9 mouse cellular contexts compared by ENCODE assay signal in genomic region chr1:160036996-160037521, GRCm38 (mm10). TPM values are rescaled to one million over a fixed set of nuclear protein-coding genes. Genes with fewer than 3 reads are reported as not detected.
DNase-seq lines count a peak whose midpoint lies in the region; ATAC-seq and TF ChIP-seq lines count a peak whose summit lies in the region.
"Had no signal": no experiment of that assay in that cellular context is flagged by ENCODE, and none has a peak within 500 bp of the region (broad histone marks: within the 10 kb centered on the region; RNA-seq: fewer than 3 reads in every experiment).

No protein-coding gene starts in this region.

- H3K4me1 ChIP-seq in limb, embryonic 14.5 days (ENCODE audit: control insufficient read depth, insufficient read depth, low read length) = no peaks in the 10 kb centered on the region
- H3K4me1 ChIP-seq in thymus, adult 2 months (replicated peaks; ENCODE audit: control insufficient read depth, insufficient read depth, low read length) = peaks cover 16% of the 10 kb centered on the region

- intact Hi-C loops in gastrocnemius, adult 2 months (cut with DNase I) = no loop called here

- H3K27me3 ChIP-seq in limb, embryonic 14.5 days (ENCODE audit: control insufficient read depth, insufficient read depth, low read length) = no peaks in the 10 kb centered on the region
- no peaks in the 10 kb centered on the region for H3K27me3 ChIP-seq in thymus, adult 2 months (ENCODE audit: control insufficient read depth, insufficient read depth, low read length)

- no peak overlapping the region for H3K4me2 ChIP-seq in limb, embryonic 14.5 days (replicated peaks; ENCODE audit: low read depth, low read length, severe bottlenecking)

- TF ChIP-seq CTCF in gastrocnemius, adult 2 months (IDR thresholded peaks at IDR 0.05) = no peak
- no peak for TF ChIP-seq CTCF in thymus, adult 2 months (IDR thresholded peaks at IDR 0.05; ENCODE audit: borderline replicate concordance, control insufficient read depth, extremely low read depth, insufficient read depth, low read length, poor library complexity)

- no peaks in the 10 kb centered on the region for H3K9me3 ChIP-seq in limb, embryonic 14.5 days (ENCODE audit: control insufficient read depth, low read length)
- H3K9me3 ChIP-seq: G1E had no signal

- ATAC-seq in limb, embryonic 14.5 days (ENCODE audit: low FRiP score, low read depth) = peak; percentile 60; the same call in 1 of the 2 replicates

- WGBS in limb, embryonic 14.5 days = 71% methylated on average over 5 of the region's 5 CpGs
- WGBS in thymus, adult 2 months = 68% methylated on average over 5 of the region's 5 CpGs

- H3K36me3 ChIP-seq in limb, embryonic 14.5 days (ENCODE audit: control insufficient read depth, insufficient read depth, low read length) = no peaks in the 10 kb centered on the region
- H3K36me3 ChIP-seq in thymus, adult 2 months (ENCODE audit: control insufficient read depth, insufficient read depth, low read length) = no peaks in the 10 kb centered on the region
- H3K36me3 ChIP-seq: G1E had no signal

- DNase-seq in gastrocnemius, adult 2 months = no peak
- DNase-seq in gastrocnemius, postnatal 10 days = no peak
- DNase-seq in brain, adult 2 months (ENCODE audit: low read depth, low spot score) = peak; percentile 79
- DNase-seq in heart, postnatal 4 days = peak; percentile 50
- peak; percentile 36 for DNase-seq in limb, embryonic 14.5 days (ENCODE audit: low spot score)
- DNase-seq in telencephalon, adult 2 months (ENCODE audit: low read depth, low spot score) = peak; percentile 64
- no peak for DNase-seq in cerebellum, adult 8-10 months
- no peak for DNase-seq in thymus, adult 2 months

- H3K27ac ChIP-seq in gastrocnemius, adult 2 months = peak overlapping the region; percentile 83
- H3K27ac ChIP-seq in limb, embryonic 14.5 days (replicated peaks; ENCODE audit: low read depth, low read length) = no peak overlapping the region
- H3K27ac ChIP-seq in thymus, adult 2 months (ENCODE audit: control insufficient read depth, insufficient read depth, low read length) = no peak overlapping the region

- no peak overlapping the region for H3K9ac ChIP-seq in limb, embryonic 14.5 days (ENCODE audit: low read depth, low read length, severe bottlenecking)

- TF ChIP-seq POLR2A in limb, embryonic 14.5 days (IDR thresholded peaks at IDR 0.05; ENCODE audit: borderline replicate concordance, extremely low read depth, insufficient read depth, insufficient read length) = no peak
- no peak for TF ChIP-seq POLR2A in thymus, adult 2 months (IDR thresholded peaks at IDR 0.05; ENCODE audit: control insufficient read depth, extremely low read depth, insufficient read depth, low read length, poor library complexity)

- H3K4me3 ChIP-seq in gastrocnemius, adult 2 months = no peak overlapping the region; the same call in 1 of the 2 replicates
- no peak overlapping the region for H3K4me3 ChIP-seq in limb, embryonic 14.5 days (replicated peaks; ENCODE audit: low read length)
- no peak overlapping the region for H3K4me3 ChIP-seq in thymus, adult 2 months (ENCODE audit: control insufficient read depth, insufficient read depth, low read length)

RNA-seq across cellular contexts. Expression of gene 4930523C07Rik, which starts 7.1 kb away (rescaled TPM):
- 1 to 10 TPM; 5.2 to 8.9 TPM for total RNA-seq in gastrocnemius, adult 2 months (2021)
- 10 to 100 TPM in 1 of 2 experiments, 1 to 10 TPM in 1; 9.2 to 12.0 TPM for total RNA-seq in gastrocnemius, postnatal 10 days (2021)
- 10 to 100 TPM; 24.0 to 26.1 TPM for total RNA-seq in heart, postnatal 4 days (2021)
- polyA plus RNA-seq in limb, embryonic 14.5 days (2012; rRNA removed) = 6.2 and 9.5 TPM in 2 replicates
- polyA plus RNA-seq in limb, embryonic 14.5 days (2014; fragmentation: Nextera tagmentation; extraction: Ambion mirVana) = 21.5 and 21.8 TPM in 2 replicates
- polyA plus RNA-seq in thymus, adult 2 months (2012; rRNA removed) = 25.8 and 26.5 TPM in 2 replicates
- polyA plus RNA-seq: G1E had no signal

Comparison
In these comparisons a context has a peak if more than half of its experiments do, and no peak if none do; other contexts are left out.
1. DNase-seq: peak in brain, adult 2 months (single experiment), heart, postnatal 4 days (single experiment), limb, embryonic 14.5 days (single experiment) and telencephalon, adult 2 months (single experiment); none in gastrocnemius, adult 2 months (single experiment), gastrocnemius, postnatal 10 days (single experiment), cerebellum, adult 8-10 months (single experiment) and thymus, adult 2 months (single experiment).